Mouse (Mus musculus): ENCODE measurements at regions not wholly inside any gene's neighbourhood (a gene's known extent, or its start where the extent isn't known, plus 50 kb on each side); places are given as distances from the start of the nearest gene placed in this dataset.

DNA sequence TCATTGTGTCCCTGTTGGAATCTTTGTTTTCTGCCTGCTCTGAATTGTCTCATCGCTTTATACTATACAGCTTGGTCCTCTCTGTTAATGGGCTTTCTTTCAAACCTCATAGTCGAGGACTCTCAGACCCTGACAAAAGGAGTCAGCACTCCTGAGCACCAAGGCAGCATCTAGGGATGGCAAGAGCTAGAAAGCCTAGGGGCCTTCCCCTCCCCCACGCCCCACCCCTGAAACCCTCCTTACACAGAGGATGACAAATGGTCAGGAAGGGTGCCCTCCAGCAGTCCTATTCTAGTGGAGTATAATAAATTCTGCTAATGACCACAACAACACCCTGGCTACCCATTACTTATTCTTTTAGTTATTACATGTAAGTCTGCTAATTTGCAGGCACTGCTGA is 74.4 kb downstream of the Tbx19 start:
- H3K4me2 ChIP-seq (ENCODE audit: low read length): no peak overlapping the region
- H3K27me3 ChIP-seq (replicated peaks; ENCODE audit: control insufficient read depth, insufficient read depth, low read length): no peaks in the 10 kb centered on the region
- H3K27ac ChIP-seq (ENCODE audit: low read depth, low read length): no peak overlapping the region
- H3K4me3 ChIP-seq (ENCODE audit: low read length): no peak overlapping the region
- no peaks in the 10 kb centered on the region for H3K36me3 ChIP-seq (ENCODE audit: control insufficient read depth, insufficient read depth, low read length)
- peak; percentile 32; the same call in 1 of the 2 replicates for ATAC-seq
- no peak overlapping the region for H3K9ac ChIP-seq (ENCODE audit: low read depth, low read length)
- H3K9me3 ChIP-seq (ENCODE audit: control insufficient read depth, low read length): no peaks in the 10 kb centered on the region
- peaks cover under 1% of the 10 kb centered on the region; the same call in 1 of the 2 replicates for H3K4me1 ChIP-seq (ENCODE audit: control insufficient read depth, insufficient read depth, low read depth, low read length)
- WGBS: 42% methylated on average over 3 of the region's 3 CpGs

DNA sequence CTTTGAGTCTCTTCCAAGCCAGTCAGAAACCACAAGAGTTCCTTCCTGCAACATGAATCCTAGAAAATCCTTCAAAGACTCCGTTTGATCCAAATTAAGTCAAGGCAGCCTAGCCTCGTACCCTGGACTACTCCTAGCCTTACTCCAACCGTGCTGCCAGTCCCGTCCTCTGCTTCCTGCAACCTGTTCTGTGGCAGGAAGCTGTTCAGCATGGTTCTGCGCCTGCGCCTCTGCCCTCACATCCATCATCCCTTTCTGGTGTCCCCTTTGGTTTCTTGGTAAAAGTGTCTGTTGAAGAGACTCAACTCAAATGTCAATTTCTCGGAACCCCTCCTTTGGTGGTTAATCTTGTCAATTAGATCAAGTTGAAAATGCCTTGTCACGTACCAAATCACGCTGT is 75.8 kb downstream of the Tbx19 start:
- Histone ChIP-seq H3K4me2 (ENCODE audit: low read length) (no peak overlapping the region), H3K27ac (ENCODE audit: low read depth, low read length) (no peak overlapping the region), H3K9ac (ENCODE audit: low read depth, low read length) (no peak overlapping the region), H3K36me3 (ENCODE audit: control insufficient read depth, insufficient read depth, low read length) (no peaks in the 10 kb centered on the region), H3K9me3 (ENCODE audit: control insufficient read depth, low read length) (no peaks in the 10 kb centered on the region), H3K27me3 (replicated peaks; ENCODE audit: control insufficient read depth, insufficient read depth, low read length) (no peaks in the 10 kb centered on the region), H3K4me1 (ENCODE audit: control insufficient read depth, insufficient read depth, low read depth, low read length) (no peaks in the 10 kb centered on the region), H3K4me3 (ENCODE audit: low read length) (no peak overlapping the region)
- ATAC-seq: no peak
- 87% methylated on average over 9 of the region's 9 CpGs for WGBS

DNA sequence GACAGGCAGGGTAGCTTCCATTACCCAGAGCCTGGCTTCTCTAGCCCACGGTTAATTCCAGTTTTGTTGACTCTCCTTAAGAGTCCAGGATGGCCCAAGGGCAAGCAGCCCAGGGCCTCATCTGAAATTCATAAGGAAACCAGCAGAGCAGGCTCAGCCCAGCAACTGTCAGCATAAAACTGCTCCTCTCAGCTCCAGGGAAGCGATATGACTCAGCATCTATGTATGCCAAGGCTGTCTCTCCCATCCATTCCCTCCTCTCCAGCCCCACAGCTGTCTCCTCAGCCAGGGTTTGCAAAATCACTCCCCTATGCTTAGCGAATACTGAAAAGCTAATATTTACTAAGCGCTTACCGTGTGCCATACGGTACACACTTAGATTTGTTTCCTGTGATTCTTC is 76.4 kb downstream of the Tbx19 start:
- 70% methylated on average over 6 of the region's 6 CpGs for WGBS
- H3K4me3 ChIP-seq (ENCODE audit: low read length): no peak overlapping the region
- no peaks in the 10 kb centered on the region for H3K4me1 ChIP-seq (ENCODE audit: control insufficient read depth, insufficient read depth, low read depth, low read length)
- no peak overlapping the region for H3K27ac ChIP-seq (ENCODE audit: low read depth, low read length)
- no peak overlapping the region for H3K9ac ChIP-seq (ENCODE audit: low read depth, low read length)
- H3K9me3 ChIP-seq (ENCODE audit: control insufficient read depth, low read length): no peaks in the 10 kb centered on the region
- peak; percentile 71 for ATAC-seq
- no peak overlapping the region for H3K4me2 ChIP-seq (ENCODE audit: low read length)
- H3K36me3 ChIP-seq (ENCODE audit: control insufficient read depth, insufficient read depth, low read length): no peaks in the 10 kb centered on the region
- no peaks in the 10 kb centered on the region for H3K27me3 ChIP-seq (replicated peaks; ENCODE audit: control insufficient read depth, insufficient read depth, low read length)

DNA sequence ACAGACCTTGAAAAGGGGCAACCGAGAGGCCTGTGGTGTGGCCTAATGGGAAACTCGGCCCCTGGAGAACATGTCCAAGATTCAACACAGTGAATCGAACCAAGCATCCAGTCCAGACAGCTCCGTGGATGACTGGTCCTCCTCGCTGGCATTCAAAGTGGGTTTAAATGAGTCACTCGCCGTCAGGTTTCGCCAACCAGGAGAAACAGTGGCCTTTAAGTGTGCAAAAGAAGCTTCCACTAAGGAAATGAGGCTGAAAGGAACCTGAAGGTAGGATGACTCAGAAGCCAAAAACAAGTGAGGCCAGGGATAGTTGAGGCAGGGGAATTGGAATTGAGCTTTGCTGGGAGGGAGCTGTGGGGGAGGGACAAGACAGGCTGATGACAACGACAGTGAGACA is 80.2 kb downstream of the Tbx19 start:
- Histone ChIP-seq H3K27me3 (replicated peaks; ENCODE audit: control insufficient read depth, insufficient read depth, low read length) (no peaks in the 10 kb centered on the region), H3K4me3 (ENCODE audit: low read length) (no peak overlapping the region), H3K9ac (ENCODE audit: low read depth, low read length) (no peak overlapping the region), H3K36me3 (ENCODE audit: control insufficient read depth, insufficient read depth, low read length) (no peaks in the 10 kb centered on the region), H3K9me3 (ENCODE audit: control insufficient read depth, low read length) (no peaks in the 10 kb centered on the region), H3K4me1 (ENCODE audit: control insufficient read depth, insufficient read depth, low read depth, low read length) (peaks cover 8% of the 10 kb centered on the region), H3K27ac (ENCODE audit: low read depth, low read length) (no peak overlapping the region), H3K4me2 (ENCODE audit: low read length) (no peak overlapping the region)
- no peak for ATAC-seq
- 91% methylated on average over 9 of the region's 9 CpGs for WGBS

DNA sequence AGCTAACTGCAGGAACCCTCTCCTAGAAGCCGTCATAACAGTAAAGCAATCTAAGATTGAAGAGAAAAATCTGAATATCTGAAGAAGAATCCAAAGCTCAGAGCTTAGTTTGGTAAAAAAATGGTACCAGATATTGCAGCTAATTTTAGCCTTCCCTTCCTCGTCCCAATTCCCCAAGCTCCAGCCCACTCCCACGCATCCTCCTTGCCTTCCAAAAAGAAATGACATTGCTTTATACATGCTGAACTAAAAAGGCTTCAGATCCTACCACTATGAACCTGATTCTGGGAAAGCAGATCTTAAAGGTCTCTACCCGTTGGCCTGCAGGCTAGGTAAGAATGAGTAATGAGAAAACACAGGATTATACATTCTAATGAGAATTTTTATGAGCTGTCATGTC is 83.3 kb downstream of the Tbx19 start:
- H3K4me2 ChIP-seq (ENCODE audit: low read length): no peak overlapping the region
- H3K9ac ChIP-seq (ENCODE audit: low read depth, low read length): no peak overlapping the region
- H3K9me3 ChIP-seq (ENCODE audit: control insufficient read depth, low read length): no peaks in the 10 kb centered on the region
- no peaks in the 10 kb centered on the region for H3K27me3 ChIP-seq (replicated peaks; ENCODE audit: control insufficient read depth, insufficient read depth, low read length)
- ATAC-seq: no peak
- no peaks in the 10 kb centered on the region for H3K36me3 ChIP-seq (ENCODE audit: control insufficient read depth, insufficient read depth, low read length)
- peaks cover 12% of the 10 kb centered on the region for H3K4me1 ChIP-seq (ENCODE audit: control insufficient read depth, insufficient read depth, low read depth, low read length)
- 60% methylated on average over 4 of the region's 4 CpGs for WGBS
- H3K27ac ChIP-seq (ENCODE audit: low read depth, low read length): peak overlapping the region; percentile 55; the same call in 1 of the 2 replicates
- H3K4me3 ChIP-seq (ENCODE audit: low read length): no peak overlapping the region

DNA sequence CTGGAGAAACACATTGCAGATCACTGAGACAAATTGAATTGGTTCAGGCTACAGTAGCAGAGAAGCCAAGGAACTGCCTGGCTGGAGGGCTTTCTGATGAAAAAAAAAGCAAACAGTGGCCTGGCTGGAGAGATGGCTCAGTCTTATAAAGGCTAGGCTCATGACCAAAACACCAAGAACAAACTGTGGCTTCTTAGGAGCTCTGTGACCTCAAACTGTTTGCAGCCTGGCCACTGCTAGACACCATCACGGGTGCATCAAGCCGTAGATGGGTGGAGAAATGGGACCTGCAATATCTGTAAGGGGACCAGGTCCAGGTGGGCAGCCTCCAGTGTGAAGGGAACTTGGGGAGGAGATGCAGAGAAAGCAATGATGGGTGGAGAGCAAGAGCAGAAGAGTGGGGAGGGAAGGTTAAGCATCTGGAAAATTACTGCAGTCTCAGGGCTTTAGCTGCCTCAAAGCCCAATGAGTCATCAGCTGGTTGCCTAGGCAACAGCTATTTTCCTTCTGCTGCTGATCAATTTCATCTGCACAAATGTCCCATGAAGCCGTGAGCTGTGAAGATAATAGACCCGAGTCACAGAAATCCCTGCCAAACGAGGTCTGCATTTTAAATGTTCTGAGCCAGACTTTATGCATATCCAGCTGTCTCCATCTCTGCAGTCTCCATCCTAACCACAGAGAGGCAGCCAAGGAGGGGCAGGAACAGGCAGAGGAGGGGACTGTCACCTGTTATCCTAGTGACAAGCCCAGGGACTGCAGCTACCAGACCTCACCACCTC is 85.1 kb downstream of the Tbx19 start:
- Histone ChIP-seq H3K36me3 (ENCODE audit: control insufficient read depth, insufficient read depth, low read length) (no peaks in the 10 kb centered on the region), H3K4me1 (ENCODE audit: control insufficient read depth, insufficient read depth, low read depth, low read length) (peaks cover 12% of the 10 kb centered on the region), H3K27ac (ENCODE audit: low read depth, low read length) (peak overlapping the region; percentile 90), H3K9ac (ENCODE audit: low read depth, low read length) (0 out of 2 replicates have a peak overlapping the region, but pooled peaks have one; percentile 21), H3K9me3 (ENCODE audit: control insufficient read depth, low read length) (no peaks in the 10 kb centered on the region), H3K27me3 (replicated peaks; ENCODE audit: control insufficient read depth, insufficient read depth, low read length) (no peaks in the 10 kb centered on the region), H3K4me3 (ENCODE audit: low read length) (no peak overlapping the region), H3K4me2 (ENCODE audit: low read length) (no peak overlapping the region)
- 18% methylated on average over 5 of the region's 5 CpGs for WGBS
- ATAC-seq: peak; percentile 95

DNA sequence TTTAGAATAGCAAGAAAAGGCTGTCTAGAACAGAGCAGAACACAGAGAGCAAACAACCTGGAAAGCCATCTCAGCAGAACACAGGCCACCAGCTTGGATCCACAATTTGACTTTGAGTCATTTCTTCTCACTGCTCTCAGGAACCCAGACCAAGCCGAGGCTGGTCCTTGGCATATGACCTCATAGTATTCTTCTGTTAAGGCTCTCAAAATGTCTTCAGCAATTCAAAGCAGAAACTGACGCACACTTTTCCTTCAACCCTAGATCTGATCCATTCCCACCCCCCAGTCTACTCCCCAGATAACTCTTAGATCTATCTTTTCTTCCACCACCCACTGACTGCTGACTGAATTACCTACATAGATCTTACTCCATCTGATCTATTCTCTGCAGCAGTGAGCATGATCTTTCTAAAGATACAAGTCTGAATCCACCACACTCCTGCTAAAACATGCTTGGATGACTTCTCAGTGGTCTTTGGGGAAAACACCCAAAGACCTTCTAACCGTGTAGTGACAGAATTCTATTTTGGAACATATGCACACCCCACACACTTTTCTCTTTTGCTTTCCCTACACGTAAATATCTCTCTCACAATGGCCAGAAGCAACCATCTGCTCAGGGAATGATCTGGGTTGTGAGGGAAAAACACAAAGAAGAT is 88.6 kb downstream of the Tbx19 start:
- no peak for ATAC-seq
- no peak overlapping the region for H3K4me2 ChIP-seq (ENCODE audit: low read length)
- WGBS: 82% methylated on average over 4 of the region's 4 CpGs

DNA sequence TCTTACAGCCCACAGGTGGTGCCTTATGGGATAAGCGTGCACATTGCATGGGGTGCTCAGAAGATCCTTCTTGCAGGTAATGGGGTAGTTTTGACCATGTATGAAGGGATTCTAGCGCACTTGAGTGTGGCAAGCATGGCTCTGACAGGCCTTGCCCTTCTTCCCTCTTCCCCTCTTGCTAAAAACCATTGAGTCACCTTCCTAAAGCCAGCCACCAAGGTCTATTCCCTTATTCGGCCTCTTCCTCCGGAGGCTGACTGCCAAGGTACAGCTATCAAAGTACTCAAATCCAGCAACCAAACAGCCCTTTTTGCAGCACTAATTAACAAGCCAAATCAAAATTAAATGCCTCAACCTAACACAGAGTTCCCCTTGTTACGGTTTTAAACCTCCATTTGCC is 95.6 kb downstream of the Tbx19 start:
- Histone ChIP-seq H3K9me3 (ENCODE audit: control insufficient read depth, low read length) (no peaks in the 10 kb centered on the region), H3K27me3 (replicated peaks; ENCODE audit: control insufficient read depth, insufficient read depth, low read length) (no peaks in the 10 kb centered on the region), H3K27ac (ENCODE audit: low read depth, low read length) (no peak overlapping the region), H3K36me3 (ENCODE audit: control insufficient read depth, insufficient read depth, low read length) (no peaks in the 10 kb centered on the region), H3K9ac (ENCODE audit: low read depth, low read length) (no peak overlapping the region), H3K4me3 (ENCODE audit: low read length) (no peak overlapping the region), H3K4me1 (ENCODE audit: control insufficient read depth, insufficient read depth, low read depth, low read length) (no peaks in the 10 kb centered on the region; the same call in 1 of the 2 replicates), H3K4me2 (ENCODE audit: low read length) (no peak overlapping the region)
- no peak for ATAC-seq
- WGBS: 71% methylated on average over 5 of the region's 5 CpGs

More for the DNA sequence above, 88.6 kb downstream of the Tbx19 start:
- Histone ChIP-seq H3K4me3 (ENCODE audit: low read length) (no peak overlapping the region), H3K27ac (ENCODE audit: low read depth, low read length) (no peak overlapping the region), H3K9ac (ENCODE audit: low read depth, low read length) (no peak overlapping the region), H3K9me3 (ENCODE audit: control insufficient read depth, low read length) (no peaks in the 10 kb centered on the region), H3K27me3 (replicated peaks; ENCODE audit: control insufficient read depth, insufficient read depth, low read length) (no peaks in the 10 kb centered on the region), H3K4me1 (ENCODE audit: control insufficient read depth, insufficient read depth, low read depth, low read length) (peaks cover 12% of the 10 kb centered on the region), H3K36me3 (ENCODE audit: control insufficient read depth, insufficient read depth, low read length) (no peaks in the 10 kb centered on the region)

DNA sequence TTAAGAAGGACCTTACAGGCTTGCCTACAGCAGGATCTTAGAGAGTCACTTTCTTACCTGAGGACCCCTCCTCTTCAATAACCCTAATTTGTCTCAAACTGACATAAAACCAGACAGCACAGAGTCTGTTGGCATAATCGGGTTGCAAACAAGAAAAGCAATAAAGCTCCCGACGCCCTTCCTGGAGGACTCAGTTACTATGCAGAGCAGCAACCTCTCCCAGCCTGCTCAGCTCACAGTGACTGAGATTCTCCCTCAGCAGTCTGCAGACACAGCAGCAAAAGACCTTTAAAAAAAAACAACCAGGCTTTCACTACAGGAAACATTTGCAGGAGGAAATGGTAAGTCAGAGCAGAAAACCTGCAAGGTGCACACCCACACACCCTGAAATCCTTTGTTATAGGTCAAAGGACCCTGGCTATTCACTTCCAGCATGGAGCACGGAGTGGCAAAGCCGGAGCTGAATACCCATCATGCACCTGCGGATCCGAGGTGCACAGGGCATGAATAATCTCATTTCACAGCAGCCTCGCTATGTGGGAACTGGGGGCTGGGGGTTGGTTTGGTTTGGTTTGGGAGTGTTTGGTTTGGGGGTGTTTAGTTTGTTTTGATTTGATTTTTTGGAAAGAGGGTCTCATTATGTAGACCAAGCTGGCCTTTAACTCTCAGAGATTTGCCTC is 97.6 kb downstream of the Tbx19 start:
- Histone ChIP-seq H3K27ac (ENCODE audit: low read depth, low read length) (0 out of 2 replicates have a peak overlapping the region, but pooled peaks have one; percentile 13), H3K27me3 (replicated peaks; ENCODE audit: control insufficient read depth, insufficient read depth, low read length) (no peaks in the 10 kb centered on the region), H3K9ac (ENCODE audit: low read depth, low read length) (no peak overlapping the region), H3K36me3 (ENCODE audit: control insufficient read depth, insufficient read depth, low read length) (no peaks in the 10 kb centered on the region), H3K4me1 (ENCODE audit: control insufficient read depth, insufficient read depth, low read depth, low read length) (no peaks in the 10 kb centered on the region; the same call in 1 of the 2 replicates), H3K4me2 (ENCODE audit: low read length) (no peak overlapping the region), H3K9me3 (ENCODE audit: control insufficient read depth, low read length) (no peaks in the 10 kb centered on the region), H3K4me3 (ENCODE audit: low read length) (no peak overlapping the region)
- 42% methylated on average over 8 of the region's 8 CpGs for WGBS
- ATAC-seq: no peak; the same call in 1 of the 2 replicates

Measured in hindbrain, embryonic 16.5 days (tissue).